Mouse (Mus musculus): ENCODE data around the gene Plxna3. TPM values are rescaled to one million over a fixed set of nuclear protein-coding genes. Genes with fewer than 3 reads are reported as not detected.
"Not testable (repeated sequence)": the region's sequence is repeated elsewhere in the genome, so short reads cannot be mapped to it uniquely, and the experiment has no call there.

Plxna3 gene
- polyA plus RNA-seq, 1 experiment: 14.5 TPM

- no peak for TF ChIP-seq CTCF (IDR thresholded peaks at IDR 0.05; ENCODE audit: insufficient read depth, low read length)
- no peak for TF ChIP-seq POLR2A (IDR thresholded peaks at IDR 0.05; ENCODE audit: borderline replicate concordance, extremely low read depth, low read depth, low read length)
- WGBS: 68% methylated on average over 3 of the region's 3 CpGs
These were observed 29.1 kb upstream of the Plxna3 start for GRCm38 (mm10) chrX:74299721-74300120.

DNA sequence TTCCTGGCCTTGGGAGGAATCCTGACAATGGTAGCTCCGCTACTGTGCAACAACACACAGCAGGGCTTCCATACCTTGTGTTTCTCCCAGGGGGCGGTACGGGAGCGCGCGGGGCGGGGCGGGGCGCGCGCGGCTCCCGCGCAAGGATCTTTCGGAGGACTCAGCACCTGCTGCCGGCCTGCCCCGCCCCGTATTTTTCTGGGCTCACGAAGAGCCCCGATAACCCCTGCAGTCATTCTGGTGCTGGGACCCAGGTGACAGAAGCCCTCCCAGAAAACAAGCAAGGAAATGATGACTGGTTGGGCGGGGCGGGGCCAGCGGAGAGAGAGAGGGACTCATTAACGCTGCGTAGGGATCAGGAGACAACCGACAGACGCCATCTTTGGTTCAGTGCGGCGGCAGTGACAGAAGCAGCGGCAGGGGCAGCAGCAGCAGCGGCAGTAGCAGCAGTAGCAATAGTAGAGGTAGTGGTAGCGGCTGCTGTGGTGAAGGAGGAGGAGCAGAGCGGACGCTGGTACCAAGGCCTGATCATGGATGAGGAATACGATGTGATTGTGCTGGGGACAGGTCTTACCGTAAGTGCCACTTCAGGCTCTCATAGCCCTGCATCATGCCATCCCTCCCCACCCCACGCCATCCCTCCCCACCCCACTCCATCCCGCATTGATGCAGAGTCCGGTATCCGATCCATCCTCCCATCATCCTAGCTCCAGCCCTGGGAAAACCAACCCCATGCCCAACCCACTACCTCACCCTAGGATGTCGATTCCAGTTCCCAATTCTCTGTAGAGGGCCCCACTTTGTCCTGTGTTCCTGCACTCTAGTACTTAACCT is 23.8 kb upstream of the Plxna3 start, which contains the start of gene Gdi1:
Gene Gdi1, plus strand, starts transcription at position 132 of the 834 bp plus-strand sequence.
- no peaks in the 10 kb centered on the region for H3K4me1 ChIP-seq (ENCODE audit: control insufficient read depth, insufficient read depth, low read length)
- H3K4me3 ChIP-seq (replicated peaks; ENCODE audit: extremely low read depth, low read depth, low read length): peak within 1 kb of the TSS; percentile 99
- WGBS: 22% methylated on average over 39 of the region's 41 CpGs
- TF ChIP-seq POLR2A (IDR thresholded peaks at IDR 0.05; ENCODE audit: borderline replicate concordance, extremely low read depth, low read depth, low read length) (peak; percentile 97), CTCF (IDR thresholded peaks at IDR 0.05; ENCODE audit: insufficient read depth, low read length) (no peak)
- peak; percentile 76 for DNase-seq

More at GRCm38 (mm10) chrX:74299721-74300120, 29.1 kb upstream of the Plxna3 start:
- DNase-seq: no peak
- Histone ChIP-seq H3K4me1 (ENCODE audit: control insufficient read depth, insufficient read depth, low read length) (no peaks in the 10 kb centered on the region; the same call in 1 of the 2 replicates), H3K4me3 (replicated peaks; ENCODE audit: extremely low read depth, low read depth, low read length) (no peak overlapping the region)

DNA sequence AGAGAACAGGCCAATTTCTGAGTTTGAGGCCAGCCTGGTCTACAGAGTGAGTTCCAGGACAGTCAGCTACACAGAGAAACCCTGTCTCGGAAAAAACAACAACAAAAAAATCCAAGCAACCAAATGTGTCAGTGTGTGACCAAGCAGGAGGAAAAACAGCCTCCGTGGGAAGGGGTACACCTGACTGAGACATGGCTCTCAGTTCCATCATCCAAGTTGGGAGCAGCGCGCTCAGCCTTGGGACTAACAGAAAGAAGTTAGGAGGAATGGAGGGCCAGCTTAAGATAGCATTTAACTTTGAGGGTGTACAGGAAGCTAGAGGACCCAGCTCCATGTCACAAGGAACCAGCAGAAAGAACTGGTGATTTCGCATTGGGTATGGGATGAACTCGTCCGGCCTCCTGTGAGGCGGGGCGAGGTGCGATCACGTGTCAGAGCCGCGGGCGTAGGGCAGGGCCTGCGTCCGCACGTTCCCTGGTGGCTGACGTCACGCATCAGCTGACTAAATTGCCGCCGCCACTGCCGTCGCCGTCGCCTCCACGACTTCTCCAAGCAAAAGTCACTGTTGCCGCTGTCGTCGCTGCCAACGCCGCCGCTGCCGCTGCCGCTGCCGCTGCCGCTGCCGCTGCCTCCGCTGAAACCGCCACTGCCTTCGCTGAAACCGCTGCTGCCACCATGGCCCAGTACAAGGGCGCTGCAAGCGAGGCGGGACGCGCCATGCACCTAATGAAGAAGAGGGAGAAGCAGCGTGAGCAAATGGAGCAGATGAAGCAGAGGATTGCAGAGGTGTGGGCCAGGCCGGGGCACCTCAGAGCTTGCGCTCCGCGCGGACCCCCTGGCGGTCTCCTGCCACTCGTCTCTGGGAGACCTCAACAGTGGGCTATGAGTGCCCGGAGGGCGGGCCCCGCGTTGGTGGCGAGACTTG is 16.1 kb upstream of the Plxna3 start, which contains the start of gene Fam50a:
Gene Fam50a, plus strand, starts transcription at position 494 of the 925 bp plus-strand sequence.
- peak; percentile 81 for DNase-seq
- peak; percentile 79; the same call in 1 of the 2 replicates for TF ChIP-seq POLR2A (IDR thresholded peaks at IDR 0.05; ENCODE audit: borderline replicate concordance, extremely low read depth, low read depth, low read length)
- no peak for TF ChIP-seq CTCF (IDR thresholded peaks at IDR 0.05; ENCODE audit: insufficient read depth, low read length)
- Histone ChIP-seq H3K4me3 (replicated peaks; ENCODE audit: extremely low read depth, low read depth, low read length) (peak within 1 kb of the TSS; percentile 93), H3K4me1 (ENCODE audit: control insufficient read depth, insufficient read depth, low read length) (no peaks in the 10 kb centered on the region; the same call in 1 of the 2 replicates)
- 29% methylated on average over 59 of the region's 59 CpGs for WGBS

- Histone ChIP-seq H3K4me1 (ENCODE audit: control insufficient read depth, insufficient read depth, low read length) (no peaks in the 10 kb centered on the region), H3K4me3 (replicated peaks; ENCODE audit: extremely low read depth, low read depth, low read length) (peak overlapping the region; percentile 55)
- TF ChIP-seq POLR2A (IDR thresholded peaks at IDR 0.05; ENCODE audit: borderline replicate concordance, extremely low read depth, low read depth, low read length) (no peak), CTCF (IDR thresholded peaks at IDR 0.05; ENCODE audit: insufficient read depth, low read length) (no peak)
- WGBS: 36% methylated on average over 10 of the region's 10 CpGs
- DNase-seq: no peak
These were observed 377 bp downstream of the Plxna3 start for GRCm38 (mm10) chrX:74329215-74329671.

GRCm38 (mm10) chrX:74330166-74330930 is 1.5 kb downstream of the Plxna3 start:
- TF ChIP-seq POLR2A (IDR thresholded peaks at IDR 0.05; ENCODE audit: borderline replicate concordance, extremely low read depth, low read depth, low read length) (no peak), CTCF (IDR thresholded peaks at IDR 0.05; ENCODE audit: insufficient read depth, low read length) (no peak)
- DNase-seq: no peak
- Histone ChIP-seq H3K4me3 (replicated peaks; ENCODE audit: extremely low read depth, low read depth, low read length) (no peak overlapping the region), H3K4me1 (ENCODE audit: control insufficient read depth, insufficient read depth, low read length) (no peaks in the 10 kb centered on the region)
- WGBS: 37% methylated on average over 2 of the region's 2 CpGs

DNA sequence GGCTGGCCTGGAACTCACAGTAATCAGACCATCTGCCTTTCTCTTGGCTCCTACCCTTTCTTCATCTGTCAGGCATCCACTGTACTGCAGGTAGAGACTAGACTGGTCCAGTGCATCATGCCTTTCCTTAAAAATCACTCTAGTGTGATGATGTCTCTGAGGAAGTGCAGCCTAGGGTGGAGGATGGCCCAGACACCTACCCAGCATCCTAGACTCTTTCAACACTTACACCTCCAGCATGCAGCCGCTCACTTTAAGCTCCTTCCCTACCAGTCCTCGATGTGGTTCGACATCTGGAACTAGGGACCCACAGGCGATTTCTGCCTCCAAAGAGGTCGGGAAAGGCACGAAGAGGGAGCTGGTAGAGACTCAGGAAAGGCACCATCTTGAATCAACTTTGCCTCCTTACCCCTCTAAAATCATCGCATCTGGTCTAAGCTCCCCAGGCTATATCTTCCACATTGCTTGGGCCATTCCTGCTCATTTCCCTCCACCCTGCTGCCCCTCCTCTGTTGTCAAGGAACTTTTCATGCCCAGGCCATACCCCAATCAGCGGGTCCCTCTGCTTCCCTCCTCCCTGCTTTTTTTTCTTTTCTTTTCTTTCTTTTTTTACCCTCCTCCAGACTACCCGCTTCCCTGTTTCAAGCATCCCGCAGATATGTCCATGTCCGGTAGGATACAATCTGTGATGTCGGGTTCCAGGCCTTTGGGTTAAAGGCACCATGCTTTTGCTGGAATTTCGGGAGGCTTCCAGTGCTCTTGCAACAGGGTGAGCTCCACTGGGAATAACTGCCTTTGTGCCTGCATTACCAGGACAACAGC is 24.0 kb downstream of the Plxna3 start:
- Histone ChIP-seq H3K4me3 (replicated peaks; ENCODE audit: extremely low read depth, low read depth, low read length) (peak overlapping the region; percentile 65), H3K4me1 (ENCODE audit: control insufficient read depth, insufficient read depth, low read length) (peaks cover 5% of the 10 kb centered on the region)
- DNase-seq: no peak
- 37% methylated on average over 13 of the region's 13 CpGs for WGBS
- TF ChIP-seq POLR2A (IDR thresholded peaks at IDR 0.05; ENCODE audit: borderline replicate concordance, extremely low read depth, low read depth, low read length) (no peak), CTCF (IDR thresholded peaks at IDR 0.05; ENCODE audit: insufficient read depth, low read length) (no peak)

DNA sequence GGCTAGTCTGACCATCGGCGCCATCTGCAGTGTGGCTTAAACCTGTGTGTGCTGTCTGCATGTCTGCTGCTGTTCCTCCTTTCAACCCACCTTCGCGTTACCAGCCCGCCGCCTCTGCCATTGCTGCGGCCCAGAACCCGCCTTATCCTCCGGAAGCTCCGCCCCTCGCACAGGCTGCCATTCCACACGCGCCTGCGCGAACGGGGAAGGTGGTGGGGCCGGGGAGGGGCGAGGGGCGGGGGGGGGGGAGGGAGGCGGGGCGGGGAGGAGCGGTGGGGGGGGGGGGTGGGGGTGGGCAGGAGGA is 24.6 kb downstream of the Plxna3 start, which contains the start of gene Lage3:
Gene Lage3, minus strand, starts transcription at position 152 of the 304 bp plus-strand sequence.
- DNase-seq: peak; percentile 69
- 38% methylated on average over 17 of the region's 22 CpGs for WGBS
- H3K4me3 ChIP-seq (replicated peaks; ENCODE audit: extremely low read depth, low read depth, low read length): peak within 1 kb of the TSS; percentile 65
- no peak for TF ChIP-seq CTCF (IDR thresholded peaks at IDR 0.05; ENCODE audit: insufficient read depth, low read length)
- TF ChIP-seq POLR2A (IDR thresholded peaks at IDR 0.05; ENCODE audit: borderline replicate concordance, extremely low read depth, low read depth, low read length): peak; percentile 73; the same call in 1 of the 2 replicates
- peaks cover 5% of the 10 kb centered on the region for H3K4me1 ChIP-seq (ENCODE audit: control insufficient read depth, insufficient read depth, low read length)

DNA sequence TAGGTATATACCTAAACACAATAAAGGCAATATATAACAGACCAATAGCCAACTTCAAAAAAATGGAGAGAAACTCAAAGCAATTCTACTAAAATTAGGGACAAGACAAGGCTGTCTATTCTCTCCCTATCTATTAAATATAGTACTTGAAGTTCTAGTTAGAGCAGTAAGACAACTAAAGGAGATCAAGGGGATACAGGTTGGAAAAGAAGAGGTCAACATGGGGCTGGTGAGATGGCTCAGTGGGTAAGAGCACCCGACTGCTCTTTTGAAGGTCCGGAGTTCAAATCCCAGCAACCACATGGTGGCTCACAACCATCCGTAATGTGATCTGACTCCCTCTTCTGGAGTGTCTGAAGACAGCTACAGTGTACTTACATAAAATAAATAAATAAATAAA is 28.2 kb downstream of the Plxna3 start:
- not testable (repeated sequence) for H3K4me1 ChIP-seq (ENCODE audit: control insufficient read depth, insufficient read depth, low read length); H3K4me3 ChIP-seq (replicated peaks; ENCODE audit: extremely low read depth, low read depth, low read length); DNase-seq
- 88% methylated on average over 3 of the region's 3 CpGs for WGBS
